ENCODE assay signal across 8 mouse cellular contexts in genomic region chr3:146450371-146450841, GRCm38 (mm10). TPM values are rescaled to one million over a fixed set of nuclear protein-coding genes. Genes with fewer than 3 reads are reported as not detected.
DNase-seq lines count a peak whose midpoint lies in the region; ATAC-seq lines count a peak whose summit lies in the region.

No protein-coding gene starts in this region.

- peak overlapping the region; percentile 45 for H3K4me3 ChIP-seq in hindbrain, embryonic 11.5 days (ENCODE audit: low read depth, low read length)

- no peaks in the 10 kb centered on the region for H3K36me3 ChIP-seq in hindbrain, embryonic 11.5 days (ENCODE audit: control insufficient read depth, insufficient read depth, low read length)

- peak; percentile 99 for ATAC-seq in hindbrain, embryonic 11.5 days (ENCODE audit: low FRiP score)

- DNase-seq in MN1 (ENCODE audit: low spot score) = peak; percentile 72
- DNase-seq in cerebellum, adult 9-10 months = peak; percentile 88
- peak; percentile 84 to 94 for DNase-seq in frontal cortex, adult 2 months (ENCODE audit: extremely low spot score in 1 of 2, low spot score in 1 of 2)
- DNase-seq in hindbrain, embryonic 11.5 days (ENCODE audit: low spot score) = peak; percentile 96
- peak; percentile 88 to 93 for DNase-seq in layer of hippocampus, postnatal 10 days (ENCODE audit: low spot score in 2 of 2)
- peak; percentile 97 for DNase-seq in lung, postnatal 10 days
- peak; percentile 92 for DNase-seq in ovary, postnatal 36 days (ENCODE audit: low spot score)
- DNase-seq in thymus, postnatal 25 days = peak; percentile 94

- peak overlapping the region; percentile 31; the same call in 1 of the 2 replicates for H3K27ac ChIP-seq in hindbrain, embryonic 11.5 days (ENCODE audit: low read depth, low read length)

- under 1% methylated on average over 29 of the region's 29 CpGs for WGBS in hindbrain, embryonic 11.5 days

- H3K9me3 ChIP-seq in hindbrain, embryonic 11.5 days (ENCODE audit: control insufficient read depth, low read length) = no peaks in the 10 kb centered on the region

- no peaks in the 10 kb centered on the region; the same call in 1 of the 2 replicates for H3K4me1 ChIP-seq in hindbrain, embryonic 11.5 days (replicated peaks; ENCODE audit: control insufficient read depth, insufficient read depth, low read length)

- H3K9ac ChIP-seq in hindbrain, embryonic 11.5 days (ENCODE audit: low read depth, low read length) = peak overlapping the region; percentile 69

- H3K27me3 ChIP-seq in hindbrain, embryonic 11.5 days (ENCODE audit: control insufficient read depth, insufficient read depth, low read length) = no peaks in the 10 kb centered on the region

- peak overlapping the region; percentile 67 for H3K4me2 ChIP-seq in hindbrain, embryonic 11.5 days (replicated peaks; ENCODE audit: low read depth, low read length)

RNA-seq across cellular contexts. Expression of gene Ctbs, which starts 0.8 kb away (rescaled TPM):
- polyA plus RNA-seq in frontal cortex, adult 2 months (2012; rRNA removed) = 5.1 and 6.0 TPM in 2 replicates
- polyA plus RNA-seq in hindbrain, embryonic 11.5 days (2014; fragmentation: Nextera tagmentation; extraction: Ambion mirVana) = 6.7 and 8.8 TPM in 2 replicates
- 1 to 10 TPM; 6.7 to 8.2 TPM for total RNA-seq in layer of hippocampus, postnatal 10 days (2021)

RNA-seq across cellular contexts. Expression of gene Ssx2ip, which starts 46.0 kb away (rescaled TPM):
- polyA plus RNA-seq in frontal cortex, adult 2 months (2012; rRNA removed) = 38.1 and 38.9 TPM in 2 replicates
- polyA plus RNA-seq in hindbrain, embryonic 11.5 days (2014; fragmentation: Nextera tagmentation; extraction: Ambion mirVana) = 25.1 and 28.0 TPM in 2 replicates
- total RNA-seq in layer of hippocampus, postnatal 10 days (2021) = 100 to 1,000 TPM; 191 to 199 TPM

RNA-seq across cellular contexts. Expression of gene Spata1, which starts 49.1 kb away (rescaled TPM):
- polyA plus RNA-seq in frontal cortex, adult 2 months (2012; rRNA removed) = 3.4 and 4.7 TPM in 2 replicates
- 6.9 and 7.4 TPM in 2 replicates for polyA plus RNA-seq in hindbrain, embryonic 11.5 days (2014; fragmentation: Nextera tagmentation; extraction: Ambion mirVana)
- 1 to 10 TPM; 3.2 to 3.3 TPM for total RNA-seq in layer of hippocampus, postnatal 10 days (2021)

RNA-seq across cellular contexts. Expression of gene Gng5, which starts 49.2 kb away (rescaled TPM):
- 93.6 and 102 TPM in 2 replicates for polyA plus RNA-seq in frontal cortex, adult 2 months (2012; rRNA removed)
- 1,010 and 1,042 TPM in 2 replicates for polyA plus RNA-seq in hindbrain, embryonic 11.5 days (2014; fragmentation: Nextera tagmentation; extraction: Ambion mirVana)
- 10 to 100 TPM; 41.1 to 64.9 TPM for total RNA-seq in layer of hippocampus, postnatal 10 days (2021)

Comparison
In these comparisons a context has a peak if more than half of its experiments do, and no peak if none do; other contexts are left out.
1. Peak in every context shown above with its lines: DNase-seq, ATAC-seq, H3K4me3 ChIP-seq and H3K27ac ChIP-seq.